Mouse (Mus musculus) kidney, embryonic 16.5 days (tissue): ENCODE measurements around the gene Rfc1. TPM values are rescaled to one million over a fixed set of nuclear protein-coding genes. Genes with fewer than 3 reads are reported as not detected.

Source experiments
- ATAC-seq: fragments of 200-750 bp; cut with Nextera tagmentation; 2 replicates; pipeline ENCODE4 v1.8.0; 2017; ENCODE audit warnings: moderate TSS enrichment; ENCODE audit not compliant: low FRiP score, low TSS enrichment
- H3K27ac ChIP-seq: fragments of 300-500 bp; sonication (generic); 2 replicates; pipeline ENCODE4 v1.5.1; 2014; ENCODE audit warnings: low read length
- H3K27me3 ChIP-seq: fragments of 300-500 bp; sonication (generic); 2 replicates; pipeline ENCODE4 v1.6.1; 2014; ENCODE audit warnings: low read length, control low read depth, mixed read lengths; ENCODE audit not compliant: insufficient read depth
- H3K36me3 ChIP-seq: fragments of 300-500 bp; sonication (generic); 2 replicates; pipeline ENCODE4 v1.6.1; 2014; ENCODE audit warnings: low read length, control low read depth, mixed read lengths; ENCODE audit not compliant: insufficient read depth
- H3K4me1 ChIP-seq: fragments of 300-500 bp; sonication (generic); 2 replicates; pipeline ENCODE4 v1.6.1; 2014; ENCODE audit warnings: low read length, control low read depth, mixed read lengths; ENCODE audit not compliant: insufficient read depth
- H3K4me2 ChIP-seq: fragments of 300-500 bp; sonication (generic); replicated peaks from 2 replicates; pipeline ENCODE4 v1.6.1; 2014; ENCODE audit warnings: low read depth, low read length
- H3K4me3 ChIP-seq: fragments of 300-500 bp; sonication (generic); 2 replicates; pipeline ENCODE4 v1.5.1; 2014; ENCODE audit warnings: mild to moderate bottlenecking, low read length
- H3K9ac ChIP-seq: fragments of 300-500 bp; sonication (generic); replicated peaks from 2 replicates; pipeline ENCODE4 v1.6.1; 2014; ENCODE audit warnings: low read length
- H3K9me3 ChIP-seq: fragments of 300-500 bp; sonication (generic); 2 replicates; pipeline ENCODE4 v1.6.1; 2016; ENCODE audit warnings: low read length, control low read depth
- whole genome bisulfite sequencing: fragments of 180-500 bp; shearing (Covaris S2); extraction: QIAGEN DNeasy Blood & Tissue Kit; methylation state at CpG from one replicate; pipeline ENCODE4 v1.1.7; 2014; 5-methylcytosine and 5-hydroxymethylcytosine counted together
- polyA plus RNA-seq: library from polyadenylated mRNA; unstranded; fragments of >200 nt; fragmentation: Nextera tagmentation; extraction: Ambion mirVana; gene quantifications from 2 replicates; pipeline ENCODE4 v1.2.1, GENCODE M21; 2015

The Rfc1 gene
- polyA plus RNA-seq, 1 experiment from 2014 or later, result 70.8 TPM

DNA sequence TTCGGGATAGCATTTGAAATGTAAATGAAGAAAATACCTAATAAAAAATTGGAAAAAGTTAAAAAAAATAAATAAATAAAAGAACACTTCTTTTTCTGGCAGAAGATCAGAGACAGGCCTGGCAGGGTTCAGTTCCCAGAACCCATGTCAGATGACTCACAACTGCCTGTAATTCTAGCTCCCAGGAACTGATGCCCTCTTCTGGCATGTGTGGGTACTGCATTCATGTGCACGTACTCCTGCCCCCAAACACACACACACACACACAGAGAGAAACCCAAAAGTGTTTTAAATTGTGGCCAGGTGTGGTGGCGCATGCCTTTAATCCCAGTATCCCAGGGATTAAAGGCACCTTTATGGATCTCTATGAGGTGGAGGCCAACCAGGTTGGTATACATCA is 51.3 kb downstream of the Rfc1 start:
- Histone ChIP-seq H3K36me3 (peaks cover 50% of the 10 kb centered on the region), H3K9ac (no peak overlapping the region), H3K9me3 (no peaks in the 10 kb centered on the region), H3K4me1 (no peaks in the 10 kb centered on the region), H3K27me3 (no peaks in the 10 kb centered on the region), H3K4me3 (no peak overlapping the region), H3K27ac (no peak overlapping the region), H3K4me2 (no peak overlapping the region)
- WGBS, result 97% methylated on average over 3 of the region's 3 CpGs
- ATAC-seq, result no peak

DNA sequence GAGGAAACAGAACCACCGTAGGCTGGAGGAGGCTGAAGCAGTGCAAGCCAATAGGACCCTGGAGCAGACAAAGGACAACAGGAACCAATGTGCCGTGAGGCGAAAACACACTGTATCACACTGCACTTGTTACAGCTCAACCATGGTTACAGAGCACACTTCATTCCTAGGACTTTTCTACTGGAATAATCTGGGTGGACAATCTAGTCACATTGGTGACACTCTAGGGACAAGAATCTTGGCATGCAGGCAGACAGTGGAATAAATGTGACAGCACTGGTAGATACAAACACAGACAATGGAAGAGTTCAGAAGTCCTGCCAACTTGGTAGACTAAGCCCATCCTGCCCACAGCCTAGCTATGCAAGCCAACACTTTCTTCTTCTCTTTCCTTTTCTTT is 54.3 kb downstream of the Rfc1 start:
- Histone ChIP-seq H3K27ac (no peak overlapping the region), H3K27me3 (no peaks in the 10 kb centered on the region), H3K9me3 (no peaks in the 10 kb centered on the region), H3K4me1 (no peaks in the 10 kb centered on the region), H3K4me3 (no peak overlapping the region), H3K4me2 (no peak overlapping the region), H3K9ac (no peak overlapping the region), H3K36me3 (peaks cover 52% of the 10 kb centered on the region)
- 99% methylated on average over 3 of the region's 3 CpGs for WGBS
- ATAC-seq, result no peak

DNA sequence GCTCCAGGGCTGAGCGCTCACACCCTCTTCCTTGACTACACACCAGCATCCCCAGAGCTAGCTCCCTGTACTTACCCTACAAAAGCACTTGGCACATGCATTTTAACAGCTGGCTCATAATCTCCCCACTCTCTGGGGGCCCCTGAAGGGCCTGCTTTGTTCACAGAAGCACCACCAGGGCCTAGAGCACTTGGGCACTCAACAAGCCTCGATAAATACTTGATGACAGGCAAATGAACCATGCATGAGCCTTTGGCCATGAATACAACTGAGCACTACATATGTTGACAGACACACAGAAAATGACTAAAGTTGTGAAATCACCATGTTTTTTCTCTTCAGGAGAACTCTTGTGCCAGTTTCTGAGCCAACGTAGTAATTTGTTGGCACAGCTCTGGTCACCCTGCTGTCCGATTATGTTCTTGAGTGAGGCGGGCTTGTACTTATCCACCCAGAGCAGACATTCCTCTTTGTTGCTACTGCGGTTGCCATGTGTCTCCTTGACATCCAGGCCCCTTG is 56.3 kb downstream of the Rfc1 start:
- H3K36me3 ChIP-seq, result peaks cover 44% of the 10 kb centered on the region
- H3K4me1 ChIP-seq, result no peaks in the 10 kb centered on the region
- no peak overlapping the region for H3K9ac ChIP-seq
- H3K27me3 ChIP-seq, result no peaks in the 10 kb centered on the region
- H3K9me3 ChIP-seq, result no peaks in the 10 kb centered on the region
- H3K4me2 ChIP-seq, result no peak overlapping the region
- no peak for ATAC-seq
- H3K27ac ChIP-seq, result no peak overlapping the region
- WGBS, result 97% methylated on average over 6 of the region's 6 CpGs
- no peak overlapping the region for H3K4me3 ChIP-seq

DNA sequence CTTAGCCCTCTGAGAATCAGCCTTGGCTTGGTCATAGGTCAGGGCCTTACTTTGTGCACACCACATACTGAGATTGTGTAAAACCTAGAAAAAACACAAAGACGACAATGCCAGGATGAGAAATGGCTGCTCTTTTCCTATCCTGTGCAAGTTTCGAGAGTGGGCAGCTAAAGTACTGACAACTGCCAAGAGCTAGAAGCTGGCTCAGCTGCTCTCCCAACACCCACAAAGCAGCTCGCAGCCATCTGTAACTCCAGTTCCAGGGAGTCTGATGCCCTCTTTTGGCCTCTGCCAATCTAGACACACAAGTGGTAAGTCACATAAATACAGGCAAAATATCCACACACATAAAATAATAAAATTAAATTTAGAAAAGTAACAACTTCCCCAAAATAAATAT is 61.5 kb downstream of the Rfc1 start:
- ATAC-seq, result no peak
- H3K4me1 ChIP-seq, result no peaks in the 10 kb centered on the region
- 91% methylated on average over 3 of the region's 3 CpGs for WGBS
- peaks cover 57% of the 10 kb centered on the region for H3K36me3 ChIP-seq
- no peak overlapping the region for H3K27ac ChIP-seq
- no peak overlapping the region for H3K4me2 ChIP-seq
- no peak overlapping the region for H3K4me3 ChIP-seq
- H3K27me3 ChIP-seq, result no peaks in the 10 kb centered on the region
- no peaks in the 10 kb centered on the region for H3K9me3 ChIP-seq
- no peak overlapping the region for H3K9ac ChIP-seq

DNA sequence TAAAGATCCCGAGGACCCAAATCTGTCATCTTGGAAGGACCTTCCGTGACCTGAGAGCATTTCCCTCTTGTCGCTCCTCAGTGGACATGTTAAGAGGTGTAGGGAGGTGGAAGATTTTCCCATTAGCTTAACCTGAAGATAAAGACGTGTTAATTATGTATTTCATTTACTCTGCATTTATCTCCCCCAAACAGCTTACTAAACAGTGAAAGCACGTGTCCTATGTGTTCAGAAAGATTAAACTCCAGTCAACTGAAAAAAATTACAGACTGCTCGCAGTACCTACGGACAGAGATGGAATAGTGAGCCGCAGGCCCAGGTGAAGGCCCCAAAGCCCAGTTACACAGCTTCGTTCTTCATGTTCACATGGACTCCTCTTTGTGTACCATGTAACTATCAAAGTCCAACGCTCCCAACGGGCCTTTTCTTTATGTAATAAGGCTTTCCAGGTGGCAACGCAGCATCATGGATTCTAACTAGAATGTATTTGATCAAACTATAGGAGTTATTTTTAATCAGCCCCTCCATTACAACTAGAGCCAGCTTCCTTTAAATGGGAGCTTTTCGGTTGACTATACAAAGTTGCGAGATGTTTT is 77.5 kb downstream of the Rfc1 start:
- no peaks in the 10 kb centered on the region for H3K27me3 ChIP-seq
- no peaks in the 10 kb centered on the region for H3K9me3 ChIP-seq
- H3K4me3 ChIP-seq, result no peak overlapping the region
- no peak for ATAC-seq
- 90% methylated on average over 14 of the region's 14 CpGs for WGBS
- H3K4me2 ChIP-seq, result no peak overlapping the region
- no peaks in the 10 kb centered on the region for H3K4me1 ChIP-seq
- H3K27ac ChIP-seq, result no peak overlapping the region
- no peak overlapping the region for H3K9ac ChIP-seq
- peaks cover 26% of the 10 kb centered on the region for H3K36me3 ChIP-seq

DNA sequence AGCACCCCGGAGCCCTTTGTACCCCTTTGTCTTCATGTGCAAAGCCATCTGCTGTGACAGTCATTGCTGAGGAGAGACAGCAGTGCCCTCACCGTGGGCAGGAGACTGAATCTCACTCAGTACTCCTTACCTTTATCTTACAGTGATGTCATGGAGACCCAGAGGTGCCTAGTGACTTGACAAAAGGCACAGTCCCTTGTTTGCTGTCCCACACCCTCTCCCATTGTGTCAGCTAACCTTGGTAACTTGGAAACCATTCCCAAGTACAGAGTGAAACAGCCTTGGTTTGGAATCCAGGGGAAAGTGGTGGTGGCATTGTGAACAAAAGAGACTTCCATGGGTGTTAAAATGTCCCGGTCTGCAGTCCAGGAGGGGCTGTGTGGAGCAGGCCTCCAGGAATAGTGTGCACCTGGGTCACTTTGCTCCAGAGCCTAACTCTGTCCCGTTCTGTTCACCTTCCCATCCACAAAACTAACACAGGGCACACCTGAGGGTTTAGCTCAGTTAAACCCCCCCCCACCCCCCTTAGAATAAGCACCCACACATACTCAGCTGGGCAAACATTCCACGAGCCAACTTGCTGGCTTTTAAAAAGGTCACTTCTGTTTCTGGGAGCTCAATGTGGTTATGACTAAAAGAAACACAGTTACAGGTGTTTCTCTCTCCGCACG is 85.2 kb downstream of the Rfc1 start:
- Histone ChIP-seq H3K9me3 (no peaks in the 10 kb centered on the region), H3K9ac (no peak overlapping the region), H3K27me3 (no peaks in the 10 kb centered on the region), H3K27ac (no peak overlapping the region), H3K4me1 (no peaks in the 10 kb centered on the region), H3K4me3 (no peak overlapping the region), H3K4me2 (no peak overlapping the region), H3K36me3 (0 out of 2 replicates have a peak, but pooled peaks cover 8% of the 10 kb centered on the region)
- WGBS, result 72% methylated on average over 7 of the region's 7 CpGs
- ATAC-seq, result no peak

DNA sequence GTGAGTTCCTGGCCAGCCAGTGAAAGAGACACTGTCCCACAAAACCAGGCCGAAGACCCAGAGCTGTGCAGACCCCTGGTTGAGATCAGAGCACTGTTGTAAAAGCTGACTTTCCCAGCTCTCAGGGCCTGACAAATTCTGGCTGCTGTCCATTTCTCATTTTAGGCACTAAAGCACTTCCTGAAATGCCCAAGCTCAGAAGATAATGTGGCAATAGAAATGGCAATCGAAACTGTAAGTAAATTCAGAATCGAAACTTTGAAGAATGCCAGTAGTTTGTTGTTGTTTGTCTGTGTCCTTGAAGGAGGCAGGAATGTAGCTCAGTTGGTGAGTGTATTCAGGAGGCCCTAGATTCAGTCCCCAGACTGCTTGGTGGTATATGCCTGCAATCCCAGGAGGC is 88.2 kb downstream of the Rfc1 start:
- H3K4me3 ChIP-seq, result no peak overlapping the region
- H3K36me3 ChIP-seq, result 0 out of 2 replicates have a peak, but pooled peaks cover 8% of the 10 kb centered on the region
- WGBS, result 81% methylated on average over 3 of the region's 3 CpGs
- H3K9ac ChIP-seq, result no peak overlapping the region
- ATAC-seq, result no peak
- H3K4me2 ChIP-seq, result no peak overlapping the region
- H3K27me3 ChIP-seq, result no peaks in the 10 kb centered on the region
- no peak overlapping the region for H3K27ac ChIP-seq
- H3K4me1 ChIP-seq, result no peaks in the 10 kb centered on the region
- no peaks in the 10 kb centered on the region for H3K9me3 ChIP-seq

DNA sequence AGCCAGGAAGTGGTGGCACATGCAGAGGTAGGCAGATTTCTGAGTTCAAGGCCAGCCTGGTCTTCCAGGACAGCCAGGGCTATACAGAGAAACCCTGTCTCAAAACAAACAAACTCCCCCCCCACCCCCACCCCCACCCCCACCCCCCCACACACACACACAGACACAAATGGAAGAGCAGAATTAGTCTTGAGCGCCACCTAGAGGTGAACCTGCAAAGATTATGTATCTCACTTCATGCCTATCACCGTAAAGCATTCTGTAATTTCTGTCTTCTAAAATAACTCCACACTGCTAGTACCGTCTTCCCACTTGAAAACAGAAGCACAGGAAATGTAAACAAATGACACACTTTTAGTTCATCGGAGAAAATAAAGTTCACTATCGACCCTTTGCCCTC is 92.7 kb downstream of the Rfc1 start:
- H3K9ac ChIP-seq, result no peak overlapping the region
- H3K27ac ChIP-seq, result no peak overlapping the region
- ATAC-seq, result no peak
- no peak overlapping the region for H3K4me3 ChIP-seq
- 52% methylated on average over 5 of the region's 5 CpGs for WGBS
- no peaks in the 10 kb centered on the region for H3K4me1 ChIP-seq
- H3K27me3 ChIP-seq, result no peaks in the 10 kb centered on the region
- 0 out of 2 replicates have a peak, but pooled peaks cover 7% of the 10 kb centered on the region for H3K36me3 ChIP-seq
- H3K4me2 ChIP-seq, result no peak overlapping the region
- H3K9me3 ChIP-seq, result no peaks in the 10 kb centered on the region

DNA sequence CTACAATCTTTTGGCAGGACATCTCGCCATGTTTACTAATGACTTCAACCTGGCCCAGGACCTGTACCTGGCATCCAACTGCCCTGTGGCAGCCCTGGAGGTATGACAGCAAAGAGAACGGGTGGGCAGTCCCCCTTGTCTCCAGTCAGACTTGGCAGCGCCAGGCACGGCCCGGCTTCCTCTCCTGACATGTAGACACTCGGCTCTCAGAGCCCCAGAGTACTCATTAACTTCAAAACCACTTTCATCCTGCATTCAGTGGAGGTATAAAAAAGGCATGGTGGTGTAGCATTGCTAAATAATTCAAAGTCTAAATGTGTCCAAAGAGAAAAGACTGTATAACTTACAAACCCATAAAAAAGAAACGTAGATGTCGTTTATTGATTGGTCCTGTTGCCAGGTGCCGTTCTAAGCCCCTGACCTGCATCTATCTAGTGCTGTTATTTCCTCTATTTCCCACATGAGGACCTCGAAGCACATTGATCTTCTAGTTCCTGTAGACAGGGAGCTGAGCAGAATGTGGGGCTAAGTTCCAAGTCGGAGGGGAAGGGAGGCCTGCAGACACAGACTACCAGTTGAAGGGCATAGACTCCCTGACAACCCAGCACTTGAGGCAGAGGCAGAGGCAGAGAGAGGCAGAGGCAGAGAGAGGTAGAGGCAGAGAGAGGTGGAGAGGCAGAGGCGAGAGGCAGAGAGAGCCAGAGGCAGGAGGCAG is 104.0 kb downstream of the Rfc1 start:
- Histone ChIP-seq H3K4me2 (no peak overlapping the region), H3K27me3 (no peaks in the 10 kb centered on the region), H3K4me3 (no peak overlapping the region), H3K36me3 (peaks cover 24% of the 10 kb centered on the region), H3K9ac (no peak overlapping the region), H3K27ac (no peak overlapping the region), H3K4me1 (no peaks in the 10 kb centered on the region), H3K9me3 (no peaks in the 10 kb centered on the region)
- WGBS, result 67% methylated on average over 12 of the region's 12 CpGs
- ATAC-seq, result no peak

DNA sequence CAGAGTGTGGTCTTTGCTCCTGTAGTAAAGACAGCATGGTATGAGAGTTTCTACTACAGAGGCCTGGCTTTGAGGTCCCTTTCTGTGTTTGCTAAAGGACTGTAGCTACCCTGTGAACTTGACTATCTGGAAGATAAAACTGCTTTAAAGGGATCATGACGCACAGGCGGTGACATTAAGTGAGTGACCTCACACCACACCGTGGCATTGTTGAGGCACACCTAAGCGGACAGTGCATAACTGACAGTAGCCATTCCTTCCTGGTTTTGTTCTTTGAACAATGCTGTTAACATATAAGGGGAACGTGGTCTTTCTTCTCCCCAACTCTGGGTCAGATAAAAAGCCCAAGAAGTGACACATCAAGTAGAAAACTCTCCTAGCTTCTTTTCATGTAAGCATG is 111.4 kb downstream of the Rfc1 start:
- Histone ChIP-seq H3K4me1 (no peaks in the 10 kb centered on the region), H3K36me3 (peaks cover 29% of the 10 kb centered on the region; the same call in 1 of the 2 replicates), H3K9me3 (no peaks in the 10 kb centered on the region), H3K4me2 (no peak overlapping the region), H3K27me3 (no peaks in the 10 kb centered on the region), H3K9ac (no peak overlapping the region), H3K4me3 (no peak overlapping the region), H3K27ac (no peak overlapping the region)
- no peak for ATAC-seq
- WGBS, result 87% methylated on average over 5 of the region's 5 CpGs
